Mouse (Mus musculus) limb, embryonic 12.5 days (tissue): ENCODE data around the gene Coil. TPM values are rescaled to one million over a fixed set of nuclear protein-coding genes. Genes with fewer than 3 reads are reported as not detected.

Experiments used
- ATAC-seq: fragments of 200-750 bp; cut with Nextera tagmentation; 2 replicates; pipeline ENCODE4 v1.8.0; 2017; ENCODE audit warnings: low read depth, moderate TSS enrichment; ENCODE audit not compliant: insufficient number of reproducible peaks, insufficient read depth, low FRiP score, low TSS enrichment
- H3K27ac ChIP-seq: fragments of 300-500 bp; sonication (generic); 2 replicates; pipeline ENCODE4 v1.5.1; 2016; ENCODE audit warnings: mild to moderate bottlenecking, moderate library complexity
- H3K27me3 ChIP-seq: fragments of 300-500 bp; sonication (generic); 2 replicates; pipeline ENCODE4 v1.6.1; 2016; ENCODE audit warnings: mild to moderate bottlenecking, moderate library complexity
- H3K36me3 ChIP-seq: fragments of 300-500 bp; sonication (generic); 2 replicates; pipeline ENCODE4 v1.6.1; 2016; ENCODE audit warnings: mild to moderate bottlenecking, moderate library complexity
- H3K4me1 ChIP-seq: fragments of 300-500 bp; sonication (generic); replicated peaks from 2 replicates; pipeline ENCODE4 v1.6.1; 2016
- H3K4me2 ChIP-seq: fragments of 300-500 bp; sonication (generic); 2 replicates; pipeline ENCODE4 v1.6.1; 2016; ENCODE audit warnings: mild to moderate bottlenecking, moderate library complexity
- H3K4me3 ChIP-seq: fragments of 300-500 bp; sonication (generic); replicated peaks from 2 replicates; pipeline ENCODE4 v1.5.1; 2016; ENCODE audit warnings: mild to moderate bottlenecking
- H3K9ac ChIP-seq: fragments of 300-500 bp; sonication (generic); replicated peaks from 2 replicates; pipeline ENCODE4 v1.6.1; 2016; ENCODE audit warnings: mild to moderate bottlenecking, moderate library complexity
- H3K9me3 ChIP-seq: fragments of 300-500 bp; sonication (generic); 2 replicates; pipeline ENCODE4 v1.6.1; 2016; ENCODE audit warnings: mild to moderate bottlenecking, moderate library complexity
- WGBS: fragments of 180-500 bp; shearing (Covaris S2); methylation state at CpG from one replicate; pipeline ENCODE4 v1.1.7; 2016; 5-methylcytosine and 5-hydroxymethylcytosine counted together
- polyA plus RNA-seq: library from polyadenylated mRNA; unstranded; fragments of >200 nt; fragmentation: Nextera tagmentation; extraction: Ambion mirVana; gene quantifications from 2 replicates; pipeline ENCODE4 v1.2.1, GENCODE M21; 2016

The Coil gene
- polyA plus RNA-seq, 1 experiment from 2014 or later: 31.7 TPM

GRCm38 (mm10) chr11:88949802-88950639 lies 20.0 kb upstream of the Coil start:
- H3K27me3 ChIP-seq: no peaks in the 10 kb centered on the region
- no peaks in the 10 kb centered on the region for H3K9me3 ChIP-seq
- no peak overlapping the region for H3K27ac ChIP-seq
- H3K4me1 ChIP-seq: peaks cover 4% of the 10 kb centered on the region; the same call in 1 of the 2 replicates
- no peak for ATAC-seq
- peaks cover 53% of the 10 kb centered on the region for H3K36me3 ChIP-seq
- no peak overlapping the region for H3K9ac ChIP-seq
- H3K4me2 ChIP-seq: no peak overlapping the region
- 91% methylated on average over 8 of the region's 8 CpGs for WGBS
- no peak overlapping the region for H3K4me3 ChIP-seq

GRCm38 (mm10) chr11:88950640-88951250 lies 19.3 kb upstream of the Coil start:
- peaks cover 46% of the 10 kb centered on the region for H3K36me3 ChIP-seq
- H3K27ac ChIP-seq: no peak overlapping the region
- no peaks in the 10 kb centered on the region for H3K27me3 ChIP-seq
- 89% methylated on average over 13 of the region's 13 CpGs for WGBS
- H3K4me2 ChIP-seq: no peak overlapping the region
- H3K4me1 ChIP-seq: peaks cover 8% of the 10 kb centered on the region; the same call in 1 of the 2 replicates
- no peak overlapping the region for H3K4me3 ChIP-seq
- H3K9me3 ChIP-seq: no peaks in the 10 kb centered on the region
- no peak for ATAC-seq
- H3K9ac ChIP-seq: no peak overlapping the region

- ATAC-seq: no peak
- Histone ChIP-seq H3K9ac (no peak overlapping the region), H3K4me3 (no peak overlapping the region), H3K4me2 (no peak overlapping the region), H3K27me3 (no peaks in the 10 kb centered on the region), H3K27ac (no peak overlapping the region), H3K4me1 (peaks cover 8% of the 10 kb centered on the region; the same call in 1 of the 2 replicates), H3K36me3 (peaks cover 39% of the 10 kb centered on the region), H3K9me3 (no peaks in the 10 kb centered on the region)
- WGBS: 100% methylated on average over 2 of the region's 2 CpGs
Measured at GRCm38 (mm10) chr11:88951576-88951975, 18.5 kb upstream of the Coil start.

- no peak overlapping the region for H3K4me2 ChIP-seq
- ATAC-seq: no peak
- H3K27ac ChIP-seq: no peak overlapping the region
- peaks cover 8% of the 10 kb centered on the region; the same call in 1 of the 2 replicates for H3K4me1 ChIP-seq
- H3K36me3 ChIP-seq: peaks cover 35% of the 10 kb centered on the region
- WGBS: 94% methylated on average over 5 of the region's 5 CpGs
- no peaks in the 10 kb centered on the region for H3K27me3 ChIP-seq
- H3K4me3 ChIP-seq: no peak overlapping the region
- H3K9me3 ChIP-seq: no peaks in the 10 kb centered on the region
- H3K9ac ChIP-seq: no peak overlapping the region
Measured at GRCm38 (mm10) chr11:88952117-88952516, 17.9 kb upstream of the Coil start.

- peaks cover 8% of the 10 kb centered on the region; the same call in 1 of the 2 replicates for H3K4me1 ChIP-seq
- 86% methylated on average over 3 of the region's 3 CpGs for WGBS
- H3K27me3 ChIP-seq: no peaks in the 10 kb centered on the region
- H3K4me2 ChIP-seq: no peak overlapping the region
- H3K36me3 ChIP-seq: peaks cover 35% of the 10 kb centered on the region
- no peaks in the 10 kb centered on the region for H3K9me3 ChIP-seq
- no peak overlapping the region for H3K27ac ChIP-seq
- H3K9ac ChIP-seq: no peak overlapping the region
- no peak for ATAC-seq
- H3K4me3 ChIP-seq: no peak overlapping the region
Measured at GRCm38 (mm10) chr11:88953582-88953981, 16.5 kb upstream of the Coil start.

GRCm38 (mm10) chr11:88954803-88955202 lies 15.2 kb upstream of the Coil start:
- peaks cover 8% of the 10 kb centered on the region; the same call in 1 of the 2 replicates for H3K4me1 ChIP-seq
- H3K9ac ChIP-seq: peak overlapping the region; percentile 60
- H3K27ac ChIP-seq: peak overlapping the region; percentile 75
- WGBS: 2% methylated on average over 4 of the region's 4 CpGs
- peak overlapping the region; percentile 57 for H3K4me3 ChIP-seq
- H3K9me3 ChIP-seq: no peaks in the 10 kb centered on the region
- H3K4me2 ChIP-seq: peak overlapping the region; percentile 57
- peaks cover 26% of the 10 kb centered on the region for H3K36me3 ChIP-seq
- H3K27me3 ChIP-seq: no peaks in the 10 kb centered on the region
- 0 out of 2 replicates have a peak, but pooled peaks have one; percentile 43 for ATAC-seq

- Histone ChIP-seq H3K4me3 (peak within 1 kb of the TSS; percentile 57), H3K9me3 (no peaks in the 10 kb centered on the region), H3K4me2 (peak within 1 kb of the TSS; percentile 57), H3K27ac (peak within 1 kb of the TSS; percentile 75), H3K4me1 (peaks cover 8% of the 10 kb centered on the region; the same call in 1 of the 2 replicates), H3K27me3 (no peaks in the 10 kb centered on the region), H3K9ac (peak within 1 kb of the TSS; percentile 60), H3K36me3 (peaks cover 20% of the 10 kb centered on the region)
- 4% methylated on average over 34 of the region's 34 CpGs for WGBS
- ATAC-seq: peak; percentile 92
Measured at GRCm38 (mm10) chr11:88955217-88955969, 14.7 kb upstream of the Coil start, which contains the start of gene Scpep1. TSS of gene Scpep1 (minus strand) at chr11:88955465.

- no peak for ATAC-seq
- Histone ChIP-seq H3K4me2 (no peak overlapping the region), H3K4me1 (peaks cover 4% of the 10 kb centered on the region; the same call in 1 of the 2 replicates)
Measured at GRCm38 (mm10) chr11:88958851-88959250, 11.2 kb upstream of the Coil start.

GRCm38 (mm10) chr11:88966881-88967361 lies 3.1 kb upstream of the Coil start, which contains the start of gene Elobl:
TSS of gene Elobl (minus strand) at chr11:88966931.
- no peak within 1 kb of the TSS for H3K4me3 ChIP-seq
- no peak within 1 kb of the TSS for H3K27ac ChIP-seq
- no peak within 1 kb of the TSS for H3K4me2 ChIP-seq
- no peaks in the 10 kb centered on the region for H3K9me3 ChIP-seq
- no peak within 1 kb of the TSS for H3K9ac ChIP-seq
- WGBS: 83% methylated on average over 2 of the region's 3 CpGs
- H3K4me1 ChIP-seq: no peaks in the 10 kb centered on the region
- H3K27me3 ChIP-seq: no peaks in the 10 kb centered on the region
- ATAC-seq: no peak
- no peaks in the 10 kb centered on the region for H3K36me3 ChIP-seq

More at GRCm38 (mm10) chr11:88958851-88959250, 11.2 kb upstream of the Coil start:
- Histone ChIP-seq H3K27me3 (no peaks in the 10 kb centered on the region), H3K36me3 (no peaks in the 10 kb centered on the region), H3K27ac (no peak overlapping the region), H3K9me3 (no peaks in the 10 kb centered on the region), H3K4me3 (no peak overlapping the region), H3K9ac (no peak overlapping the region)
- 81% methylated on average over 3 of the region's 3 CpGs for WGBS

- no peaks in the 10 kb centered on the region for H3K27me3 ChIP-seq
- H3K4me1 ChIP-seq: peaks cover 8% of the 10 kb centered on the region; the same call in 1 of the 2 replicates
- H3K9me3 ChIP-seq: no peaks in the 10 kb centered on the region
- peak overlapping the region; percentile 92 for H3K27ac ChIP-seq
- H3K4me2 ChIP-seq: peak overlapping the region; percentile 77
- H3K9ac ChIP-seq: peak overlapping the region; percentile 75
- 1% methylated on average over 62 of the region's 62 CpGs for WGBS
- no peaks in the 10 kb centered on the region for H3K36me3 ChIP-seq
- peak overlapping the region; percentile 71 for H3K4me3 ChIP-seq
- peak; percentile 50 for ATAC-seq
Measured at GRCm38 (mm10) chr11:88973776-88974701, 4.0 kb downstream of the Coil start.
